Mouse (Mus musculus): ENCODE data around the gene Prl2c2. TPM values are rescaled to one million over a fixed set of nuclear protein-coding genes. Genes with fewer than 3 reads are reported as not detected.
"Not testable (repeated sequence)": the region's sequence is repeated elsewhere in the genome, so short reads cannot be mapped to it uniquely, and the experiment has no call there.

The Prl2c2 gene
- total RNA-seq (2022): not detected

- DNase-seq (ENCODE audit: low spot score in 2 of 2): not testable (repeated sequence)
These were observed at the start of gene Prl2c2 for GRCm38 (mm10) chr13:13005283-13005682. Gene Prl2c2, minus strand, starts transcription at chr13:13005383.

- not testable (repeated sequence) for DNase-seq (ENCODE audit: low spot score in 2 of 2)
These were observed 20.7 kb upstream of the Prl2c2 start for GRCm38 (mm10) chr13:13025872-13026271.

- DNase-seq (ENCODE audit: low spot score in 2 of 2): not testable (repeated sequence)
These were observed 8.9 kb upstream of the Prl2c2 start for GRCm38 (mm10) chr13:13013993-13014549.

Other genes with a start within 250 kb of the Prl2c2 start
- not detected for gene Prl2c3, start 205.3 kb downstream of the Prl2c2 start, total RNA-seq (2022)
- not detected for gene Prl2c5, start 177.3 kb upstream of the Prl2c2 start, total RNA-seq (2022)

Measured in gastrocnemius, adult 8-10 months (tissue).